Mouse (Mus musculus) bone marrow, adult 2 months (tissue): ENCODE results near the gene Tmem108.

Experiments
- CTCF ChIP-seq: fragments of 200-500 bp; IDR thresholded peaks from 2 replicates; pipeline ENCODE4 v1.5.1; 2011; ENCODE audit warnings: low read length, control low read depth; ENCODE audit not compliant: control insufficient read depth, insufficient read depth
- POLR2A ChIP-seq: fragments of 200-500 bp; IDR thresholded peaks from 2 replicates; pipeline ENCODE4 v1.6.1; 2011; ENCODE audit warnings: low read depth, mild to moderate bottlenecking, control low read depth, low read length, borderline replicate concordance; ENCODE audit not compliant: control insufficient read depth

DNA sequence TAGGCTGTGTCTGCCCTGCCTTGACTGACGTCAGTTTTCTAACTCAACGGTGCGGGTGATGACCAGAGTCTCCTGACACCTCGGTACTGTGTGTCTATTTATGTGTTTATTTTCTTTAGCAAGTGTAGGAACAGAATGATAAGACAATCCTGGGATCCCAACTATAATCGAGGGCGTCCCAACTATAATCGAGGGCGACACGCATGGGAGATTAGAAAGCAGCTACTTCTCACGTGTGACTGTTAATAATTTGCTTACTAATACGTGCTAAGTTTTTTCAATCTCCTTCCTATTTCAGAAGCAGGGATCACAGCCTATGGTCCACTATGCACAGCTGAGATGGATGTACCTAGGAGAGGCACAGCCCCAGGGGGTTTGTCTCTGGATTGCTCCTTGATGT is 266.2 kb downstream of the Tmem108 start:
- TF ChIP-seq CTCF (no peak), POLR2A (no peak)
